Mouse (Mus musculus): Measurements from ENCODE around the gene Iqcf5. TPM values are rescaled to one million over a fixed set of nuclear protein-coding genes. Genes with fewer than 3 reads are reported as not detected.

Gene Iqcf5
- polyA plus RNA-seq (2012; rRNA removed) = not detected in 2 replicates

DNA sequence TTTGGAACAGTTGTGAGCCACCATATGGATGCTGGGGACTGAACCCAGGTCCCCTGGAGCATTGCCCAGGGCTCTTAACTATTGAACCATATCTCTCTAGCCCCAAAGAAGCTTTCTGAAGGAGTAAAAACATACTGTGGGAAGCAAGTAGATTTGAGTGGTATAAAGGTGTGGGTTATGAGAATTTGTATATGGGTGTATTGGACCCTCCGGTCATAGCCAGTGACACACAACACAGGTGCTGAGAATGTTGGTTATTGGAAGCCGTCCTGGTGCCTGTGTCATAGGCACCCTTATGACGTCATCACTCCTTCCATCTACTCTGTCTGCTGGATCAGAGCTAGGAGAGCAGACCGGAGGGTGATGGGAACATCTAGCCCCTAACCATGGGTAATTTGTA lies at the start of gene Iqcf5:
Gene Iqcf5 (plus strand): TSS at position 301 of the 400 bp plus-strand sequence.
- no peaks in the 10 kb centered on the region for H3K27me3 ChIP-seq (ENCODE audit: control insufficient read depth, insufficient read depth, low read length)
- TF ChIP-seq POLR2A (IDR thresholded peaks at IDR 0.05; ENCODE audit: control insufficient read depth, extremely low read depth, insufficient read depth, low read length, poor library complexity) (no peak), CTCF (IDR thresholded peaks at IDR 0.05; ENCODE audit: borderline replicate concordance, control insufficient read depth, extremely low read depth, insufficient read depth, low read length, poor library complexity) (no peak)
- H3K4me1 ChIP-seq (replicated peaks; ENCODE audit: control insufficient read depth, insufficient read depth, low read length) = no peaks in the 10 kb centered on the region
- 95% methylated on average over 4 of the region's 4 CpGs for WGBS
- no peak for DNase-seq
- H3K36me3 ChIP-seq (ENCODE audit: control insufficient read depth, insufficient read depth, low read length) = no peaks in the 10 kb centered on the region
- no peak within 1 kb of the TSS for H3K4me3 ChIP-seq (ENCODE audit: control insufficient read depth, insufficient read depth, low read length)
- H3K27ac ChIP-seq (ENCODE audit: control insufficient read depth, insufficient read depth, low read length) = no peak within 1 kb of the TSS

DNA sequence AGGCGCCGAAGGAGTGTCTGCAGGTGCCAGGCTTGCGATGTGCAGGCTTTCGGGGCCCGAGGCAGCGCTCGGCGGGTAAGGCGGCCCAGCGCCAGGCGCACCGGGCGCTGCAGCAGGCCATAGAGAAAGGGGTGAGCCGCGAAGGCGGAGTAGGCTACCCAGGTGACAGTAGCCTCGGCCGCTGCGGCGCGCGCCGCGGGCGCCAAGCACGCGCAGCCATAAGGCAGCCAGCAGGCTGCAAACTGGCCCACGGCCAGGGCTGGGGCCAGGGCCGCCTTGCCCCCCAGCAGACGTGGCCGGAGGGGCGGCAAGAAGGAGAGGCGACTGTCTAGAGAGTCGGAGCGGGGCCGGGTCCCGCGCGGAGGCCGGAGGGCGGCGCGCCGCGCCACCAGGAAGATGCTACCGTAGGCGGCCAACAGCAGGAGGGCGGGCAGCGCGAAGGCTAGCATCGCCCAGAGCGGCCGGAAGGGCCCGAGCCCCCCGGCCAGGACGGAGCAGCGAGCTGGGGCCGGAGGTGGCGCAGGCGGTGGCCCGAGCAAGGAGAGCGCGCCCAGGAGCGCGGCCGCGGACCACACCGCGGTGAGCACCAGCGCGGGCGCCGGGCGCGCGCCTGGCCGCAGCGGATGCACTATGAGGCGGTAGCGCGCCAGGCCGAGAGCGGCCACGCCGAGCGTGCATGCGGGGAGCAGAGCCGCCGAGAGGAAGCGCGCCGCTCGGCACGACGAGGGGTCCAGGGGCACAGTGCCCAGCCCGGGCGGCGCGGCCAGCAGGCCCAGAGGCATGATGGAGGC lies 49.4 kb upstream of the Iqcf5 start:
- Histone ChIP-seq H3K36me3 (ENCODE audit: control insufficient read depth, insufficient read depth, low read length) (no peaks in the 10 kb centered on the region), H3K4me1 (replicated peaks; ENCODE audit: control insufficient read depth, insufficient read depth, low read length) (peaks cover 14% of the 10 kb centered on the region), H3K27me3 (ENCODE audit: control insufficient read depth, insufficient read depth, low read length) (peaks cover 9% of the 10 kb centered on the region; the same call in 1 of the 2 replicates), H3K4me3 (ENCODE audit: control insufficient read depth, insufficient read depth, low read length) (peak overlapping the region; percentile 36), H3K27ac (ENCODE audit: control insufficient read depth, insufficient read depth, low read length) (no peak overlapping the region)
- 2% methylated on average over 98 of the region's 99 CpGs for WGBS
- DNase-seq = no peak
- no peak for TF ChIP-seq CTCF (IDR thresholded peaks at IDR 0.05; ENCODE audit: borderline replicate concordance, control insufficient read depth, extremely low read depth, insufficient read depth, low read length, poor library complexity)
- no peak for TF ChIP-seq POLR2A (IDR thresholded peaks at IDR 0.05; ENCODE audit: control insufficient read depth, extremely low read depth, insufficient read depth, low read length, poor library complexity)

DNA sequence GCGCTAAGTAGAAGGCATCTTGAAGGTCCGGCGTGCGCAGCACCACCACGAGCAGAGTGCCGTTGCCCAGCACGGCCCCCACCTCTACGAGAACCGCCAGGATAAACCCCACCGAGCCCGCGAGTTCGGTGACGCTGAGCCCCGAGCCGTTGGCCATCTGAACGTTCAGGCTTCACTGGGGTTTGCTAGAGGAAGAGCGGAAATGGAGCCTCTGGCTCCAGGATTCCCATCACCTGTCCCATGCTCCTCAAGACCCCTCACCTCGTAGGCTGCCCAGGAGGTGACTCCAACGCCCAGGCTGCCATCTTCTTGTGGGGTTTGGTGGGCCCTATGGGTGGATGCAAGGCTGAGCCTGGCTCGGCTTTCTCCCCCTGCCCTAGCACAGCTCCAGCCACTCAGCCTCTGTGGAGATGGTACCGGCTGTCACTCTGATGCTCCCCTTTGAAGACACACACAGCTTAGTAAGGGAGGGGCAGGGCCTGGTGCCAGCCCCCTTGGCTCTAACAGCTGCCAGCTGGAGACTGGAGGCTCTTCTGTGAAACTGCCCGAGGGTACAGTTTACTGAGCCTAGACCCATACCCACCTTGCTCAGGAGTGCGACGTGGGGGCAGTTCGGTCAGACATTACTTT lies 48.7 kb upstream of the Iqcf5 start, which contains the start of gene Gpr62:
Gene Gpr62 (minus strand): TSS at position 368 of the 630 bp plus-strand sequence.
- DNase-seq = no peak
- Histone ChIP-seq H3K27me3 (ENCODE audit: control insufficient read depth, insufficient read depth, low read length) (peaks cover 9% of the 10 kb centered on the region; the same call in 1 of the 2 replicates), H3K4me1 (replicated peaks; ENCODE audit: control insufficient read depth, insufficient read depth, low read length) (peaks cover 14% of the 10 kb centered on the region), H3K36me3 (ENCODE audit: control insufficient read depth, insufficient read depth, low read length) (no peaks in the 10 kb centered on the region), H3K4me3 (ENCODE audit: control insufficient read depth, insufficient read depth, low read length) (peak within 1 kb of the TSS; percentile 36), H3K27ac (ENCODE audit: control insufficient read depth, insufficient read depth, low read length) (no peak within 1 kb of the TSS)
- TF ChIP-seq CTCF (IDR thresholded peaks at IDR 0.05; ENCODE audit: borderline replicate concordance, control insufficient read depth, extremely low read depth, insufficient read depth, low read length, poor library complexity) = no peak
- 28% methylated on average over 26 of the region's 26 CpGs for WGBS

DNA sequence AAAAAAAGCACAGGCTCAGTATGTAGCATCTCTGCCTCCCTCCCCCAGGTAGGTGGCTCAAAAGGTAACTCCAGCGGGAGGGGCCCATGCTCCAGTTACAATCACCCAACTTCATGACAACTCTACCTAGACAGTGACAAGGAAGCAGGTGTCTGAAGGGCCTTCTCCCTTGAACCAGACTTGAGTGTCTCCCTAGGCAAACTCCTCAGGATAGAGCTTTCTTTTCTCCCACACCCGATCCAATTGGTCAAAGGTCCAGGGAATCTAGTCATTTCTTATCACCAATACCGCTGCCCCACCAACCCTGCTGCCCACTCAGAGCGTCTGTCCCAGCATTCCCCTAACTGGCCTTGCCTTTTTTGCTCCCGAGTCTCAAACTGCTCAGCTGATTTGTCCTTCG lies 47.7 kb upstream of the Iqcf5 start:
- DNase-seq = no peak
- 94% methylated on average over 6 of the region's 6 CpGs for WGBS
- Histone ChIP-seq H3K27me3 (ENCODE audit: control insufficient read depth, insufficient read depth, low read length) (peaks cover 9% of the 10 kb centered on the region; the same call in 1 of the 2 replicates), H3K4me1 (replicated peaks; ENCODE audit: control insufficient read depth, insufficient read depth, low read length) (peaks cover 14% of the 10 kb centered on the region), H3K4me3 (ENCODE audit: control insufficient read depth, insufficient read depth, low read length) (no peak overlapping the region), H3K27ac (ENCODE audit: control insufficient read depth, insufficient read depth, low read length) (no peak overlapping the region), H3K36me3 (ENCODE audit: control insufficient read depth, insufficient read depth, low read length) (no peaks in the 10 kb centered on the region)
- TF ChIP-seq POLR2A (IDR thresholded peaks at IDR 0.05; ENCODE audit: control insufficient read depth, extremely low read depth, insufficient read depth, low read length, poor library complexity) (no peak), CTCF (IDR thresholded peaks at IDR 0.05; ENCODE audit: borderline replicate concordance, control insufficient read depth, extremely low read depth, insufficient read depth, low read length, poor library complexity) (no peak)

DNA sequence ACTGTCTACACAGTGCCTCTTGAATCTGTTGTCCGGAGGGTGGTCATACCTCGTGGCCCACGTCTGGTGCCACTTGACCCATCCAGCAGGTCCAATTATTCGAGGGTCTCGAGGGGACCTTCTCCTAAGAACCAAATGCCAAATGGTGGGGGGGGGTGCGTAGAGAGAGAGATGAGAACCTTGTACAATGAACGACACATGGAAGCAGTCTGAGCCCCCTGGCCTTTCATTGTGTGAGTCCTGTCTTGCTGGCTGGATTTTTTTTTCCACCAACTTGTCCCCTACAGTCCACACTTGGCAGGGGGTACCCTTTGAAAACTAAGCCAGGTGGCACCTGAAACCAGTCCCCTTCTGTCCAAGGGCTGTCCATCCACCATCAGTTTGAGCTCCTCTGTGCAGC lies 46.6 kb upstream of the Iqcf5 start:
- TF ChIP-seq POLR2A (IDR thresholded peaks at IDR 0.05; ENCODE audit: control insufficient read depth, extremely low read depth, insufficient read depth, low read length, poor library complexity) = no peak
- TF ChIP-seq CTCF (IDR thresholded peaks at IDR 0.05; ENCODE audit: borderline replicate concordance, control insufficient read depth, extremely low read depth, insufficient read depth, low read length, poor library complexity) = no peak
- H3K27me3 ChIP-seq (ENCODE audit: control insufficient read depth, insufficient read depth, low read length) = peaks cover 9% of the 10 kb centered on the region; the same call in 1 of the 2 replicates
- 95% methylated on average over 7 of the region's 7 CpGs for WGBS
- no peak overlapping the region for H3K27ac ChIP-seq (ENCODE audit: control insufficient read depth, insufficient read depth, low read length)
- DNase-seq = no peak
- no peak overlapping the region for H3K4me3 ChIP-seq (ENCODE audit: control insufficient read depth, insufficient read depth, low read length)
- H3K36me3 ChIP-seq (ENCODE audit: control insufficient read depth, insufficient read depth, low read length) = no peaks in the 10 kb centered on the region
- peaks cover 14% of the 10 kb centered on the region for H3K4me1 ChIP-seq (replicated peaks; ENCODE audit: control insufficient read depth, insufficient read depth, low read length)

DNA sequence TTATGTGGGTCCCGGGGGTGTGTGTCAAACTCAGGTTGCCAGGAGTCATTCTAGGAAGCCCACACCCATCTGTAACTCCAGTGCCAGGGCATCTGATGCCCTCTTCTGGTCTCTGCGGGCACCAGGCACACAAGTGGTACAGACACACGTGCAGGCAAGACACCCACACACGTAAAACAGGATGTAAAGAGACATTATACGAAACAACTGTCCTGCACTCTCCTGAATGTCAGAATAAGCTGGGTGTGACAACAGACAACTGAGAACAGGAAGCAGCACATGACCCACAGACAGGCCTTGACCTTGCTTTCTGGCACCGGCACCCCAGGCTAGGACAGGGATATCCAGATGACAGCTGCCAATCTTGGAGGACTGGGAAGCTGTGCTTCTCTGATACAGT lies 45.1 kb upstream of the Iqcf5 start:
- TF ChIP-seq CTCF (IDR thresholded peaks at IDR 0.05; ENCODE audit: borderline replicate concordance, control insufficient read depth, extremely low read depth, insufficient read depth, low read length, poor library complexity) = no peak
- no peak for TF ChIP-seq POLR2A (IDR thresholded peaks at IDR 0.05; ENCODE audit: control insufficient read depth, extremely low read depth, insufficient read depth, low read length, poor library complexity)
- no peak for DNase-seq
- Histone ChIP-seq H3K4me1 (replicated peaks; ENCODE audit: control insufficient read depth, insufficient read depth, low read length) (peaks cover 14% of the 10 kb centered on the region), H3K27me3 (ENCODE audit: control insufficient read depth, insufficient read depth, low read length) (peaks cover 5% of the 10 kb centered on the region; the same call in 1 of the 2 replicates), H3K4me3 (ENCODE audit: control insufficient read depth, insufficient read depth, low read length) (no peak overlapping the region), H3K36me3 (ENCODE audit: control insufficient read depth, insufficient read depth, low read length) (no peaks in the 10 kb centered on the region), H3K27ac (ENCODE audit: control insufficient read depth, insufficient read depth, low read length) (no peak overlapping the region)
- WGBS = 39% methylated on average over 6 of the region's 6 CpGs
